Mouse (Mus musculus): ENCODE results near the gene Scn2a.
"Not testable (repeated sequence)": the region's sequence is repeated elsewhere in the genome, so short reads cannot be mapped to it uniquely, and the experiment has no call there.

The Scn2a gene

DNA sequence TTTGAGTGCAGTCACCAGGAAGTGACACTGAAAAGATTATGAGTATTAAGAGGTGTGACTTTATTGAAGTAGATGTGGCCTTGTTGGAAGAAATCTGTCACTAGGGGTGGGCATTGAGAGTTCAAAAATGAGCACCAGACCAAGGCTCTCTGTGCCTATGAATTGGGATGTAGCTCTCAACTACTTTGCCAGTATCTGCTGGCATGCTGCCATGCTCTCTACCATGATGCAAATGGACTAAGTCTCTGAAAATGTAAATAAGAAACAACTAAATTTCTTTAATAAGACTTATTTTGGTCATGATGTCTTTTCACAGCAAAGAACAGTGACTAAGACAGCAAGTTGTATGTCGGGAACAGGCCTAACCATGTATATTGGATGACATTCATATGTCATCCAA, 79.7 kb downstream of the Scn2a start:
- DNase-seq: no peak

DNA sequence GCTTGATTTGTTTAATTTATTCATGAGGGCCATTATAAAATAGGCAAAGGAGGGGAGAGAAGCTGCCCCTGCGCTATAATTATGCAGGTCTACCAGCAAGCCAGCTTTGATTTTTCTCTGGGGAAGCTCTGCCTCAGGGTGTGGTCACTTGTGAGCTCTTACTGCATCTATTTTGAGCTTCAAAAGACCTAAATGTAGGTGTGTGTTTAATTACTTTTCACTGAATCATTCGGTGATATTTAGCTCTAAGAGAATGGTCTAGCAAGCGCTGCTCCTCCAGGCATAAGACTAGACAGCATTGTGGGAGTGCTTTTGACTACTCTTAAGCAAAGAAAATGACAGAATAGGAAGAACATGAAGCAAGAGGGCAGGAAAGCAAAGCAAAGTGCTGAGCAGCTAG, 80.6 kb downstream of the Scn2a start:
- DNase-seq: no peak

DNA sequence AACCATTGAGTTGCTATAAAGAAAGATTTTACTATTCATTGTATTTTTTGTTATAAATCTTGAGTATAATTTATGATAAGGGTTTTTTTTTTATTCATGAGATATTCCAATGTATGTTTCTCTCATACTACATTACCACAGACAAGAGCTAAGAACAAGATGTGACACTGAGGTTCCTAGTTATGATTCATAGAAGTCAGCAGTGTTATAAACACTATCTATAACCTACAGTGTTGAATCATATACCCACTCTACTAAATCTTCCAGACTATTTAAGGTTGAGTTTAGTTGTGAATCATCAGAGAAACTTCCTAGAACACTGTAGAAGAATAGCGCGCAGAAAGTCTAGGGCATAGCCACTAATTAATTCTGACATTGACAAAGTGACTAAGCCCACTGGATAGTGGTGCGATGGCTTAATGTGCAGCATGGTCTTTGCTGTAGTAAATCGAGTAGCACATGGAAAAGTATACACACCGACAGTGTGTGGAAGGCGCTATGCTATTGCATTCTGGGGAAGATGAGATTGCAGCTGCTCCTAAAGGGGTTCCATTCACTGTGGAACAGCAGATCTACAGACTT, 101.7 kb downstream of the Scn2a start:
- DNase-seq: no peak

DNA sequence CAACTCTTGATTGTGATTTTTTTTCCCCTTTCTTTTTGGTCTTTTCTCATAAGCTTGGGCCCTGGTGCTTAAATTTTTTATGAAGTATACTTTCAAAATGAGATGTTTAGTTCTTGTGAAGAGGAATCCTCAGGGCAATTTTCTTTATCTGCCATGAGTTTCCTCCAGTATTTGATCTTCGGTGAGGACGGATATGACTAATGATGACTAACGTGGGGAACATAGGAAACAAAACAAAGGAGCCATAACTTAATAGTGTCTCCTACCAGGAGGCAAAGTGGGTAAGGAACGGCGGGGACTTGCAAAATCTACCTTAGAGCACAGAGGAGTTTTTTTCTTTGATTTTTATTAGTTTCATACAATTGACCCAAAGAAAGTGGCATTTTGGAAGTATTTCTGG, 124.8 kb downstream of the Scn2a start:
- no peak for DNase-seq

DNA sequence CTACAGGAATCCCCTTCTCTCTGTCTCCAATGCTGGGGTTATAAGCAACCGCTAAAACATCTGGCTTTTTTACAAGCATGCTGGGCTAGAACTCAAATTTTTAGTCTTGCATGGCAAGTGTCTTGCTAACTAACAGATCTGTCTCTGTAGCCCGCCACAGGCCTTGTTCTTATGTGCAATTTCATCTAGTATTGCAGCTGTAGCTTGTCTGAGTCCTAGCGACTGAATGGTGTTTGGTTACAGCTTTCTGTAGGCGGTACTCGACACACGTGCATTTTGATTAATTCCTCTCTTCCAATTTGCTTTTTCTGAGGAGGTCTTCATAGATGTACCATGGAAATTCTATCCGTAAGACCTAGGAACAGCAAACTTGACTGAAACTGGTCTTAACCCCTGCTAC, 161.9 kb downstream of the Scn2a start:
- no peak for DNase-seq

DNA sequence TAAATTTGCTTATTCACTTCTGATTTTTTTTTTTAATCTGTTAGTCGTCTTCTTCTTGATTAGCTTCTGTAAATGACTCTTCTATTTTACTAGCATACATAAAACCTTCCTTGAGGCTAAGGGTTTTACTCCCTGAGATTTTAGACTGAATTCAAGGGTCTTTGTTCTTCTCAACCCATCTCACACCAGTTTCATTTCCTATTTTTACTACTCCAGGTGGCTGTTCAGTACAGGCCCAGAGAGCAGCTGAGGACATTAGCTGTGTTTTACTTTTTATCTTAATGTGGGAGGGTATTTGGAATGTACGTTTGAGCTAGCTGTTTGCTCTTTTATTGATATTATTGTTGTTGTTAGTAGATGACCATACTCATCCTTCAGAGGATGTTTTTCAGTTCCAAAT, 162.8 kb downstream of the Scn2a start:
- DNase-seq: no peak

DNA sequence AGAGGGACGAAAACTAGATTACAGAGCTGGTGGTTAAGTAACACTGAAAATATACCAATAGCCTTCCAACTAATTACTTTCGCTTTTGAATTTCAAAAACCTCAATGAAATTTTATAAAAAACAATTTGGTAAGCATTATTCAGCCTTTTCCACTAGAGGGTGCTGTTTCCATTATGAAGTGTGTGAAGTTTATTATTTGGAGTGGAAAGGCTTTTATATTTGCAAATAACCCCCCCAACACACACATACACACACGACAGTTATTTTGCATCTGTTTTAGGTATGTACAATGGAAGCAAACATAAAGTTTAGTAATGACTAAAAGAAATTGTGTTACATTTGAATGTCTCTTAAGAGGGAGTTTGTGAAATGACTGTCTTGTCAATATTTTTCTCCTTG, 171.9 kb downstream of the Scn2a start:
- no peak for DNase-seq

DNA sequence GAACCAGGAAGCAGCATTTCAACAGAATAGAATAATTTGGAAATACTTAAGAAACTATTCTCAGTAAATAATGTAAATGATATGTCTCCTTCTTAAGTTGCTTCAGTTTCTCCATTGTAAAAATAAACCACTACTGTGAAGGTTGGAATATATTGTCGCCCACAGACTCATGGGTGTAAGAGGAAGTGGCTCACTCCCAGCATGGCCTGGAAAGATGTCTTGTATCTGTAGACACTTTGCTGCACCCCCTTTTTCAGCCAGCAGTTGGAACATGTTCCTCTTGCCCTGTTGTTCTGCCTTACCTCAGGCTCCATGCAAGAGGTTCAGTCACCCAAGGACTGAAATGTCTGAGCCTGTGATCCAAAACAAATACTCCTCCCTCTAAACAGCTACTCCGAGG, 173.0 kb downstream of the Scn2a start:
- DNase-seq: no peak

DNA sequence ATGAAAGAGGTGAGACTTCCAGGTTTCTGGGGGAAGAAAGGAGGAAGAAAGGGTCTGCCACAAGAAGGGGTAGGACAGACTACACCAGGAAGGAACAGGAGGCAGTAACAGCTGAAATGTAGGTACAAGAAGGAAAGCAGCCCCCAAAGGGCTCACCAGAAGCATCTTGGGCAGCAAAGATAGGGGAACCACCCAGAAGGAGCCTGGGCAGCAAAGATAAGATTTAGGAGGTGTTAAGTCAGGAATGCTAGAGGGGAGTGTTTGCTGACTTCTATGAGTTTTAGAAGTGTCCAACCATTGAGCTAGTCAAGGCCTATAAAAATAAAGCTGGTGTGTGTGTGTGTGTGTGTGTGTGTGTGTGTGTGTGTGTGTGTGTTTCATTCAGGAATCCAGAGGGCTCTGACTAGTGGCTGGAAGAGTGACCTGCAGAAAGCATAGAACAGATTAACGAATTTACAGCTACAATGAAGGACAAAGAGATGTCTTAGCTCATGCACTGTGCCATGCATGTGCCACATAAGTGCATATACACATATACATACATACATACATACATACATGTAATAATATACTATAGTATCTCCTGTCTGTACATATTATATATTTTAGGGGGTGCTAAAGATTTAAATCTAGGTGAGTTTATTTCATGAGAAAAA, 180.6 kb downstream of the Scn2a start:
- DNase-seq: no peak

DNA sequence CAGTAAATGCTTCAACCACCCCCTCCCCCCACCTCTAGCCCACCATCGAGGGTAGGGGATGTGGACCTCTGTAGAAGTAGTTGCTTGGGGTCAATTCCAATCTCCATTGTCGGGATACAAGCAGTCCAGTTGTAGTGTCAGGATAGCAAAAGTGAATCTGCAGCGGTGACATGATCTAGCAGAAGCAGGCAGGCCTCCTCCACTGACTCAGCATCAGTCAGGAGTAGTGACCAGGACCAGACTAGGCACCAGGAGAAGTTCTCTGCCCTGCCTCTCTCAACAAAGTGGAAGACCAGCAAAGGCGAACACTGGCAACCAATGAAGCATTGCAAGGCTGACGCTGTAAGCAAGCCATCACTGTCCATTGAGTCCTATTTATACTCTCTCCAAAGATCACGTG, 186.0 kb downstream of the Scn2a start:
- DNase-seq: no peak

DNA sequence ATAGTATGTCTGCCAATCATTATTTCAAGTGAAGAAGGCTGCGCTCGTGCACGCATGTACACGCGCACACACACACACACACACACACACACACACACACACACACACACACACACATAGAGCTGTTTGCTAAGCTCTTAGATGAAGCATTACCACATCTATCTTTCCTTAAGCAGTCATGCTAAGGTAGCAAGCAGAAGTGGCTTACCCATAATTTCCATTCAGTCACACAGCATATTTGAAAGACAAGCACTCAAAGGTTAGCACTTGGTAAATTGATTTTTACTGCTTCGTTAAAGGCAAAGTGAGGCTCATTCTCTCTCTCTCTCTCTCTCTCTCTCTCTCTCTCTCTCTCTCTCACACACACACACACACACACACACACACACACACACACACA, 190.6 kb downstream of the Scn2a start:
- DNase-seq: not testable (repeated sequence)
